Mouse (Mus musculus) lung, adult 2 months (tissue): ENCODE results near the gene Cdh12.

ENCODE experiments used
- CTCF ChIP-seq: fragments of 200-500 bp; IDR thresholded peaks from 2 replicates; pipeline ENCODE4 v1.5.1; 2011; ENCODE audit warnings: mild to moderate bottlenecking, low read length, control low read depth; ENCODE audit not compliant: insufficient read depth
- POLR2A ChIP-seq: fragments of 200-500 bp; IDR thresholded peaks from 2 replicates; pipeline ENCODE4 v1.6.1; 2011; ENCODE audit warnings: low read depth, mild to moderate bottlenecking, control low read depth, low read length, borderline replicate concordance; ENCODE audit errors: extremely low read depth

GRCm38 (mm10) chr15:21008487-21008886 is 559.4 kb downstream of the Cdh12 start:
- TF ChIP-seq CTCF: no peak
- no peak for TF ChIP-seq POLR2A
